Mouse (Mus musculus) lung, postnatal 4 days (tissue): Measurements from ENCODE around the gene St8sia1.
A peak's percentile ranks its signal among the peaks of the same experiment; 100 is the strongest.

Experiments
- DNase-seq, 2 experiments: peaks; one replicate each; pipeline ENCODE4 v3.0.0; 2021

Gene St8sia1

DNA sequence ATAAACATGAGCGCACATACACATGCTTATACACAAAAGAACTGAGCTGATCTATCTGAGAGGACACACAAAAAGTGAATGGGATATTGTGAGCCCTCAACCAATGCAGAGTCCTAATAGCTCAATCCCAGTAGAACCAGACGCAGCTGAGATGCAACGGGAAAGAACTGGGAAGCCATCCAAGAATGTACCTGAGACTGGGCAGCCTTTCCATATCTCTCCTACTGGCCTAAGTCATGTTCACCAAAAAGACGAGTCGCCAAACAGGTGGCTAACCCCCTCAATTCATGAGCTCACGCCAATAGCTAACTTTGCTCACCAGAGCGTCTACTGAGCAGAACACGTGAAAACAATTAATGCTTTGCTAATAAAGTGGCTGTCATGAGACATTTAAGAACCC is 20.8 kb downstream of the St8sia1 start:
- DNase-seq, result no peak

GRCm38 (mm10) chr6:142941596-142942381 is 22.5 kb downstream of the St8sia1 start:
- DNase-seq, result no peak

DNA sequence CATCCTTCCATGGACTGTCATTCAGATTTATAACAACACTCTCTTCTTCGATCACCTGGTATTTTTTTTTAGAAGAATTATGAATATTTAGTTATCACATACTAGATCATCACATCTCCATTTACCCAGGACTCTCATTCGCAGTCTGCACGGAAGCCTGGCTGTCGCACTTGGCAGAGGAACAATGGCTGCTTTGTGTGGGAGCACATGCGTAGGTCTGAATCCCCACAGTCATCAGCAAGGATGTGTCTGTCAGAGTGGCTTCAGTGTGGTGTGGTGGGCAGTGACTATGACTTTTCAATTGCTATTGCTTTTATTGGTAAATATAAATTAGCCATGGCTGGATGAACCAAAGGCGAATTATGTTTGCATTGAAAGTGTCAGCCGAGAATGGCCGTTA is 23.2 kb downstream of the St8sia1 start:
- DNase-seq, result no peak

- peak; percentile 67 to 88 for DNase-seq
Measured at GRCm38 (mm10) chr6:142938549-142939345, 25.5 kb downstream of the St8sia1 start.

DNA sequence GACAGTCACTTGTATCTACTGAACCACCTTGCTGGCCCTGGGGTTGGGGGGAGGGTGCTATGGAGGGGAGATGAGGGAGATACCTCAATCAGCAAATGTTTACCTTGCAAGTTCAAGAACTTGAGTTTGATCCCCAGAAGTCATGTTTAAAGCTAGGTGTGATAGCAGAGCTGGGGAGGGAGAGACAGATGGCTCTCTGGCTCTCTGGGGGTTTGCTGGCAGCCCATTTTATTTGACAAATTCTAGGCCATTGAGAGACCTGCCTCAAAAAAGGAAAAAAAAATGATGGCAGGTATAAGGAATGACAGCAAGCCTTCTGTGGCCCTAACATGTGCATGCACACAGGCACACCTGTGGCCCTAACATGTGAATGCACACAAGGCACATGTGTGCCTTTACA is 26.2 kb downstream of the St8sia1 start:
- no peak for DNase-seq

- DNase-seq, result no peak
Measured at GRCm38 (mm10) chr6:142932582-142932981, 31.7 kb downstream of the St8sia1 start.

DNA sequence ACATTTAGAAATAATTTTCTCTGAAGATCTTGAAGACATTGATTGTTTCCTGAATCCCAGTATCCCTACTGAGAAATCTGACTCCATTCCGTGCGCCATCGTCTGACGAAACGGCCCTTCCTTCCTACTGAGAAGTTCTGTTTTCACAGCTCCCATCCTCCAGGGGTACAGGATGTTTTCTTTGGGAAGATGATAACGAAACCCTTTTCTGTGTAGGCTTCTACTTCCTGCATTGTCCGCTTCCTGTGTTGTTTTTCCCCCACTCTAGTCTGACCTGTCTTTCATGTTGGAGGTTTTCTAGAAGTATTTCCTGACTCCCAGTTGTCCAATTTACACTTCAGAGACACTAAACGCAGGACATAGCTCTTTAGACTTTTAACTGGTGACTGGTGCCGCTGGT is 32.1 kb downstream of the St8sia1 start:
- DNase-seq, result no peak

DNA sequence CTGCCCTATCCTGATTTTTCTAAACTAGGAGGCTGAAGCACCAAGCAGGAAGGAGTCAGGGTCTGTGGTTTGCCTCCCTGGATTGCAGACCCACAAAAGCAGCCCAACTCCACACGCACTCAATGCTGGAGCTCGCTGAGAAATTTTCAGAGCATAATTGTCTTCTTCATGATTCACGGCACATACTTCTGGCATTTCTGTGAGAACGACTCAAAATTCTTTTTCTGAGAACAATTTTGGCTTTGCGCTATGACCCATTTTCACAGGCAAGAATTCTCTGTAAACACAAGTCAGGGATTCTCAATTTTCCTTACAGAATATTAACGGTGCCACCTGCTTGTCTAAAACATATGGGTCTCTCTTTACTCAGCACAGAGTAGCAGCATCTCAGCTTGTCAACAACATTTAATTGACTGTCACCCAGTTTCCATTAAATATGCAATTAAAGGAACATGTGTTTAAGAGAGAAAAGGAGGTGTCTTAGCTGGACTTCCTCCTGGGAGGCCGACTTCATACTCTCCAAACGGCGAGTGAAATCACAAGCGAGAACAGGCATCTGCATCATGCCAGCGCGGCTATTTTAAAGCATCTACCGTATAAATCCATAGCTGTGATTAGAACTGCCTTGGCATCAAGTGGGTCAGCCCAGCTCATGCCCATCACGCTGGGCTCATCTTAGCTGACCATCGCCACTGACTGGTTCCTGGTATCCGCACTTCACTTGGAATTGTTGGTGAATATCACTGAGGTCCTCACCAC is 35.5 kb downstream of the St8sia1 start:
- DNase-seq, result no peak

DNA sequence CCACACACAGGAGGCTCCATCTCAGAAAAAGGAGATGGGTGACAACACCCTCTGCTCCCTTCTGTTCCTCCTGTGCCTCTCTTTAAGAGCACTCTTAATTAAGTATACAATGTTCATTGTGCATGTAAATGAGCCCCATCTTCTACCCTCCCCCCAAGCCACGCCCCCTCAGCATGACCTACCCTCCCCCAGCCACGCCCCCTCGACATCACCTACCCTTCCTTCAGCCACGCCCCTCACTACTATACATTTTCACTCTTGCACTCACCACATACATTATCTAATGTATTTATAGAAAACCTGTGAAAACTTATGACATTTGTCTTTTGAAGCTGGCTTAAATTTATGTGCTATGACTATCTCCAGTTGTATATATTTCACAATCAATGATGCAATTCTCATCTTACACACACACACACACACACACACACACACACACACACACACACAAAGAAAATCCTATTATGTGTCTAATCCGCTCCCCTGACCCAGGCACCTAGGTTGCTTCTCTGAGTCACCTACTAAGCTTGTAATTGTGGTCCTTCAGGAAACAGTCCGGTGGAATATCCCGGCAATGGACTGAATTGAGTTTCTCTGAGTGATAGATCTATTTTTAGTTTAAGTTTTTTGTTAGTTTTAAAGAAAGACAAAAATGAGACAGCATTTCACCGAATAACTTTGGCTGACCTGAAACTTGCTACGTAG is 37.2 kb downstream of the St8sia1 start:
- no peak for DNase-seq

DNA sequence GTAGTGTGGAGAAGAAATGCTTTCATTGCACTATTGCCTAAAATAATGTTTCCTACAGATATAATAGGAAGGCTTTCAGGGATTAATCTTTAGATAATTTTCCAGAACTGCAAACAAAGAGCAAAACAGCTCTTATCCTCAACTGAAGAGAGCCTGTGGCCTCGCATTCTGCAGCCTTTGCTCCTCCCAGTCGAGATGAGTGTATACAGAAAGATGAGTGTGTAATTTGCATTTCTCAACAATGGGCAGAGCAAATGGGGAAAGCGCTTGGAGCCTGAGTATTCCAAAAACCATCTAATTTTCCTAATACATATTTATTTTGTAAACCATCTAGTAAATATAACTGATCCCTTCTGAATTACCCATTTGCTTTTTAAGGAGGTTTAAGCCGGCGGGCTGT is 38.3 kb downstream of the St8sia1 start:
- DNase-seq, result no peak

GRCm38 (mm10) chr6:142925374-142925773 is 38.9 kb downstream of the St8sia1 start:
- DNase-seq, result no peak

- DNase-seq, result no peak
Measured at GRCm38 (mm10) chr6:142920901-142921300, 43.4 kb downstream of the St8sia1 start.

DNA sequence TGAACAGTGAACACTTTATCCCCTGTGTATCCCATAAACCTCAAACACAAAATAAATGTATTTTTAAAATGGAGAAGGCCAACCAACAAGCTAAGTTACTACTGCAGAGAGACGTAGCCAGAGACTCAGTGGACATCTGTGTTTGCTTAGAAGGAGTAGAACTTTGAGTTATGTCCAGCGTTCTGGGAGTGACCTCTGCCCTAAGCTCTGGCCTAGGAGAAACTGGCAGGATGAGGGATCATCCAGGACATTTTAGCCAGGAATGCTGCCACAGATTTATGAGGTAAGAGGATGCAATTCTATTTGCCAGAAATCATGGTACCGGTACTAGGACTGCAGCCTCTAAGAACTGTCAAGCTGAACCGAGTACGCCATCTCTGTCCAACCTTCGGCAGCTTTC is 45.6 kb downstream of the St8sia1 start:
- DNase-seq, result no peak

DNA sequence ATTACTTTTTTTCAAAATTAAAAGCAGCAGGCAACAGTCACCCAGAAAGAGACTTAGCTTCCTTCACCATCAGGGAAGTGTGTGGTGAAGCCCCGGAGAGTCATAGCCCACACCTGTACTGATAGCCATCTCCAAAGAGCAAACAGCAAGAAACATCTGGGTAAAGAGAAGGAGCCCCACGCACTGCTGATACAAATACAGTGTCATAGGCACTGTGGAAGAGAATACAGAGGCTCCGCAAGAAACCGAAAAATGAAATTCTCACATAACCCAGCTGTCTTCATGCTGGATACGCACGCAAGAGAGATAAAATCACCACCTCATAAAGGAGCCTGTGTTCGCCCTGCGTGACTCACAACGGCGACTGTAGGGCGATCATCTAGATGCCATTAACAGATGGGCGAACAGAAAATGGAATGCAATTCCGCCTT is 46.8 kb downstream of the St8sia1 start:
- DNase-seq, result no peak

- no peak for DNase-seq
Measured at GRCm38 (mm10) chr6:142916271-142916941, 47.8 kb downstream of the St8sia1 start.

GRCm38 (mm10) chr6:142915464-142915863 is 48.8 kb downstream of the St8sia1 start:
- DNase-seq, result no peak

DNA sequence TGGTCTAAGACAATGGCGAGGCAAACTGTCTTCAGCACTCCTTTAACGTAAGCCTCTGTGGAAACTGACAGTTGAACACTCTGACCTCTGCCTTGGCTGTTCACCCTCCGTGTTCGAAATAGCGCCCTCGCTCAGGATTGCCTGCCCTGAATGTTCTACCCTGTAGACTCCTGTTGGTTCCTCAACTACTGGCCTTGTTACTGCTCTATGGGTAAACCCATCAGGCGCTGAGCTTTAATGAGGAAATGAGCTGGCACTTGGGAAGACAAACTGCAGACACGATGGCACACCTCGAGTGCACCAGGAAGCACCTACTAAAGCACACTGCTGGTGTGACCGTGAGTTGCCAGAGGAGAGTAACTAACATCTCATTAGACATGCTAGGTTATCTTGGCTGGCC is 49.6 kb downstream of the St8sia1 start:
- DNase-seq, result no peak

GRCm38 (mm10) chr6:142911263-142911662 is 53.0 kb downstream of the St8sia1 start:
- DNase-seq, result no peak

GRCm38 (mm10) chr6:142910721-142911120 is 53.5 kb downstream of the St8sia1 start:
- DNase-seq, result no peak

DNA sequence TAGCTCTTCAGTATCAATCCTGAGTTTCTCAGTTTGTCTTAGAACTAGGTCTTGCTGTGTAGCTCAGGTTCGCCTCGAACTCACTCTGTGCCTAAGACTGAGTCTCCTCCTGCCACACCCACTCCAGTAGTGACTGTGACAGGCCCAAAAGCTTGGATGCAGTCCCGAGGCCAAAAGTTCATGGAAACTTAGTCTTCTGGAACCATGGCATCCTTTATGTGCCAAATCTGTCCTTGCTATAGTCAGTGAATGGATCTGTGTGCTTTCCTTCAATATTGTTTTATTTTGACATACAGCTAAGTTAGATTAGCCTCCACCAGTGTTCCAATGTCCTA is 54.5 kb downstream of the St8sia1 start:
- no peak for DNase-seq

- DNase-seq, result no peak
Measured at GRCm38 (mm10) chr6:142908911-142909770, 55.1 kb downstream of the St8sia1 start.
